Mouse (Mus musculus): Measurements from ENCODE around the gene Nfatc3.

GRCm38 (mm10) chr8:106147868-106148565 lies 89.4 kb downstream of the Nfatc3 start:
- no peak for TF ChIP-seq ZNF384 (IDR thresholded peaks at IDR 0.05; ENCODE audit: low read depth, low read length)
- no peak for TF ChIP-seq CHD2 (IDR thresholded peaks at IDR 0.05; ENCODE audit: low read depth, low read length)
- TF ChIP-seq HCFC1 (IDR thresholded peaks at IDR 0.05; ENCODE audit: borderline replicate concordance, insufficient read depth, low read length): no peak
